Mouse (Mus musculus): Measurements from ENCODE around the gene Spon2. TPM values are rescaled to one million over a fixed set of nuclear protein-coding genes. Genes with fewer than 3 reads are reported as not detected.
A peak's percentile ranks its signal among the peaks of the same experiment; 100 is the strongest.

Gene Spon2
- polyA plus RNA-seq (2016; fragmentation: Nextera tagmentation; extraction: Ambion mirVana), result 16.9 and 27.0 TPM in 2 replicates

DNA sequence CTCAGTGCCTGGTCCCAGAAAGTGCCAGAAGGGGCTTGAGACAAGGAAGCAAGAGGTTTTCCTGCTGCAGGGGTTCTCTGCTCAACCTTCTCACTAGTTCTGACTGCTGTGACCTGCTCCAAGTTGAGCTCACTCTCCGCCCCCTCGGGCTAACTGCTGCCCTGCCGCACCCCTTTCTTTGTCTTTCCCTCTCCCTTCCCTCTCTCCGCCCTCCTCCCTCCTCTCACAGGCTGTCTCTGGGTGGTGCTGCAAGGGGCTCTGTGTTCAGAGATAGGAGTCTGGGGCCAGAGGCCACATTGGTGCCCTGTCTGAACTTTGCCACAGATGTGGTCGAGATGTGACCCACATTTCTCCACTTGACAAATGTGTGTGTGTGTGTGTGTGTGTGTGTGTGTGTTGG, at the start of gene Spon2:
TSS of gene Spon2 (minus strand) at position 375 of the 400 bp plus-strand sequence.
- 20% methylated on average over 5 of the region's 5 CpGs for WGBS
- peak within 1 kb of the TSS; percentile 89 for H3K27ac ChIP-seq
- H3K4me1 ChIP-seq, result peaks cover 83% of the 10 kb centered on the region

DNA sequence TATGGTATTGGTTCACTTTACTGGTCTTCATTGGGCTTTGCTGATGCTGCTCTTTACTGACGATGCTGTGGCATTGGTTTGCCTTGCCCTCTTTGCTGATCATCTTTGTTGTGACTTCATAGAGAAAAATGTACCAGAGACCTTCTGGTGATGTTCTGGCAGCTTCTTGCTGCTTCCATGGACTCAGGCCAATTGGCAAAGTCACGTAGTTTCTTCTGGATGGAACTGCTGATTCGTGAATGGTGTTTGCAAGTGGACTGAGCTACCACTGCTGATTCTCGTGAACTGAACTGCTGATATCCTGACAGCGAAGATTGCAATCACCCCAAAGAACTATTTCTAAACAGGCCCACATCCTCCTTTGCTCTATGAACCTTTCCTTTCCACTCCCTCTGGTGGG, 36.2 kb upstream of the Spon2 start:
- no peak overlapping the region for H3K4me3 ChIP-seq
- WGBS, result 91% methylated on average over 5 of the region's 5 CpGs
- H3K36me3 ChIP-seq, result peaks cover 100% of the 10 kb centered on the region
- DNase-seq (ENCODE audit: low spot score), result no peak
- H3K9me3 ChIP-seq, result no peaks in the 10 kb centered on the region
- no peaks in the 10 kb centered on the region for H3K27me3 ChIP-seq (ENCODE audit: insufficient read depth, poor library complexity, severe bottlenecking)
- no peak overlapping the region for H3K27ac ChIP-seq
- no peaks in the 10 kb centered on the region for H3K4me1 ChIP-seq

More for the DNA sequence above, at the start of gene Spon2:
- Histone ChIP-seq H3K36me3 (no peaks in the 10 kb centered on the region), H3K9me3 (no peaks in the 10 kb centered on the region), H3K27me3 (ENCODE audit: insufficient read depth, poor library complexity, severe bottlenecking) (no peaks in the 10 kb centered on the region), H3K4me3 (peak within 1 kb of the TSS; percentile 36)
- peak; percentile 90 for DNase-seq (ENCODE audit: low spot score)

DNA sequence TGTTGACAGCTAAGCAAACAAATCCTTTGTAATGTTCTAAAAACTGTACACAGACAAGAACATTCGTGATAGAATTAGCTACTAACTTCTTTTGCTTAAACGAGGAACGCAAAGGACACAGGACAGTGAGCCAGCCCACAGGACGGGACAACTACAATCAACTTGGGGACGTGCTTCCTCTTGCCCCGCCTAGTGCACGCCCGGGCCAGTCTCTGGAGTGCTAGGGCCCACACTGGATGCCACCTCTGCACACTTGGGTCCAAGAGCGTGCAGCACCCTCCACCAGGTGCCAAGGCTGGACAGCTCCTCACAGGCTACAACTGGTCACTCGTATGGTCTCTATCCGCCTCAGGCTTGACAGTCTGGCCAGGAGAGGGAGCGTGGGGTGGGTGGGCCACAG, 29.9 kb upstream of the Spon2 start:
- no peak overlapping the region for H3K27ac ChIP-seq
- H3K9me3 ChIP-seq, result no peaks in the 10 kb centered on the region
- peaks cover 93% of the 10 kb centered on the region for H3K36me3 ChIP-seq
- H3K27me3 ChIP-seq (ENCODE audit: insufficient read depth, poor library complexity, severe bottlenecking), result no peaks in the 10 kb centered on the region
- 84% methylated on average over 12 of the region's 12 CpGs for WGBS
- no peaks in the 10 kb centered on the region for H3K4me1 ChIP-seq
- no peak overlapping the region for H3K4me3 ChIP-seq
- DNase-seq (ENCODE audit: low spot score), result no peak

DNA sequence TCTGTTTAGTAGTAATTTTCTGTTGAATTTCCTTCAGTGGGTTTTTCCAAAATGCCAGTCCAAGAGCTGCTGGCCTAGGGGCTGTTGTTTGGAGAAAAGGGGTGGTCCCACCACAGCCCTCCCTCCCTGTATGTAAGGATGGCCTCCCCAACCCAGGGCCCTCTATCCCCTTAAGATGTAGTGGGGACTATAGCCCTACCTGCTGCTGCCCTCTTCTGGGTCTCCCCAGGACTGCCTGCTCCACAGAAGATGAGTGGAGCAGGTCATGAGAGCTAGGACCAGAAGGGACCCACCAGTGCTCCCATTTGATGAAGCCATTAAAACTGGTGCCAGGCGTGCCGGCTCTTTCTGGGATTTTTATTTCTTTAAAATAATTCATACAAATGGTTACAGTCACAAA, 29.1 kb upstream of the Spon2 start:
- H3K27me3 ChIP-seq (ENCODE audit: insufficient read depth, poor library complexity, severe bottlenecking), result no peaks in the 10 kb centered on the region
- H3K9me3 ChIP-seq, result no peaks in the 10 kb centered on the region
- H3K36me3 ChIP-seq, result peaks cover 93% of the 10 kb centered on the region
- DNase-seq (ENCODE audit: low spot score), result no peak
- no peak overlapping the region for H3K4me3 ChIP-seq
- no peaks in the 10 kb centered on the region for H3K4me1 ChIP-seq
- 88% methylated on average over 2 of the region's 2 CpGs for WGBS
- no peak overlapping the region for H3K27ac ChIP-seq

DNA sequence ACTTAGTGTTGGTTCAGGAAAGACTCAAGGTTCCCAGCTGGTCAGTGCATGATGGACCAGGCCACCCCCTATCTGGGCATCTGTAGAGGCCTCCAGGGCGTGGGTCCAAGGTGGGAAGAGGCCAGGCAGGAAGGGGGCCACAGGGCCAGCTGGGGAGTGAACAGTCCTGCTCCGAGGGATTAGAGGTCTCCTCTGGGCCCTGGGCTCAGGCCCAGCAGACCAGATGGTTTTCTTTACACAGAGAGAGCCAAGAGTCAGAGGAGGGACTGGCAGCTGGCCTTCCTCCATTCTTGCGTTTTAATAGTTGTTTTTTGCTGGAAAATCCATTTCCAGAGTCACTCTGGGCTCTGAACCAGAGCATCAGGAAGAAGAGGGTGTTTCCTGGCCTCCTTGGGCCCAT, 27.4 kb upstream of the Spon2 start:
- no peak for DNase-seq (ENCODE audit: low spot score)
- Histone ChIP-seq H3K4me1 (peaks cover 5% of the 10 kb centered on the region), H3K27ac (no peak overlapping the region), H3K4me3 (no peak overlapping the region), H3K36me3 (peaks cover 89% of the 10 kb centered on the region), H3K9me3 (no peaks in the 10 kb centered on the region), H3K27me3 (ENCODE audit: insufficient read depth, poor library complexity, severe bottlenecking) (no peaks in the 10 kb centered on the region)
- WGBS, result 77% methylated on average over 3 of the region's 3 CpGs

DNA sequence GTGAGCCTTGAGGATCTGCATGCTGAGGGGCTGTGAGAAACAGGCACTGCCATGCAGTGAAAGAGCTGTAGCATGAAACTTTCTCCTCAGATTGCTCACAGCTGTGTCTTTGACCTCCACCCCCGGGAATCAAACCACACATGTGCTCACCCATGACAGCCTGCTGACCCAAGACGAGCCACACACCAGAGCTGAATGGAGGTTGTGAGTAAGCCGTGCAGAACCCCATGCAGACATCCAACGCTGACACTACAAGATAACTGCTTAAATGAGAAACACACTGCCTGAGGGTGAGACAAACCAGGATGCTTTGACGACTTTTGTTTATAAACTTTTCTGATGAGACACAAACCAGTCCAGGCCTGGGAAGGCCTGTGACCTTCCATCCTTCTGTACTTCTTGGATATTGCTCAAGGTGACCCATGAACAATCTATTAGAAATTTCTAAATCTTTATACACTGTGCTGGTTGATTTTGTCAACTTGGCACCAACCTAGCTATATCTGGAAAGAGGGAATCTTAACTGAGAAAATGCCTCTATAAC, 26.2 kb upstream of the Spon2 start:
- WGBS, result 63% methylated on average over 5 of the region's 5 CpGs
- peaks cover 17% of the 10 kb centered on the region for H3K4me1 ChIP-seq
- no peak for DNase-seq (ENCODE audit: low spot score)
- H3K27ac ChIP-seq, result no peak overlapping the region
- no peaks in the 10 kb centered on the region for H3K9me3 ChIP-seq
- H3K4me3 ChIP-seq, result no peak overlapping the region
- peaks cover 76% of the 10 kb centered on the region for H3K36me3 ChIP-seq
- H3K27me3 ChIP-seq (ENCODE audit: insufficient read depth, poor library complexity, severe bottlenecking), result no peaks in the 10 kb centered on the region

DNA sequence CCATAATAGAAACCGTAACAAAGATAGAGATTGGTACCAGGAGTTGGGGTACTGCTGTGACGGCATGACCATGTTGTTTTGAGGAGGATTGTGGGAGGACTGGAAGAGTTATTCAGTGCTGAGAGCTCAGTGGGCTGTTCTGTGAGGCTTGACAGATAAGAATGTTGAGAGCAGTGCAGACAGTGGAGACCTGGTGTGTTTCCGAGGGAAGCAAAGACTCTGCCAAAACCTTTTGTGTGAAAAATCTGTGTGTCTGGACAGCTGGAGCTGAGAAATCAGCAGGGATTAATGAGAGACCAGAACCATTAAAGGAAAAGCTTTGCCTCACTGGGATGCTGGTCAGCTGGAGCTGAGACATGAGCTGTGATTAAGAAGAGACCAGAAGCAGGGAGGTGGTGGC, 21.7 kb upstream of the Spon2 start:
- WGBS, result 34% methylated on average over 3 of the region's 3 CpGs

DNA sequence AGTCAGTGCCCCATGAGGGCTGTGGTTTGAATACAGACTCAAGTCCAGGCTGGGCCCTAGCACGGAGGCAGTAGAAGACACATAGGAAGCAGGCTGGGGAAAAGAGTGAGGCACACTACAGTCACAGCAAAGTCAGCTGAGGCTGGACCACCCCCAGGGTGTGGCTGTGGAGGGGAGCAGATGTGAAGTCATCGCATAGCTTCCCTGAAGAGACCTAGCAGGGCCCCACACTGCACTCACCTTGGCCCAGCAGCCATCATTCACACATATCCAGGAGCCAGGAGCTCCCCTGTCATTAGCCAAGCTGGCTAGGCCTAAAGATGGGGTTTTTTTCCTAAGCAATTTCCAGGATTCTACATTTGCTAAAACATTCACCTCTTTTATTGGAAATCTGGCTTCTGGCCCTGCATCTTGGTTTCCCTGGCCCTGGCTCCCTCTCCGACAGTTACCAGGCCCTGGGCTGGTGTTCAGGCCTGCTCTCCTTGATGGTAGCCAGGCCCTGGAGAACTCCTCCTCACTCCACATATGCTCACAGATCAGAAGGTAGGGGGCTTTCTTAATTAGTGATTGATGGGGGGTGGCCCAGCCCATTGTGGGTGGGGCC, 21.0 kb upstream of the Spon2 start:
- H3K4me3 ChIP-seq, result no peak overlapping the region
- DNase-seq (ENCODE audit: low spot score), result no peak
- no peaks in the 10 kb centered on the region for H3K9me3 ChIP-seq
- H3K36me3 ChIP-seq, result peaks cover 31% of the 10 kb centered on the region
- 66% methylated on average over 3 of the region's 3 CpGs for WGBS
- peak overlapping the region; percentile 73 for H3K27ac ChIP-seq
- H3K27me3 ChIP-seq (ENCODE audit: insufficient read depth, poor library complexity, severe bottlenecking), result no peaks in the 10 kb centered on the region
- H3K4me1 ChIP-seq, result peaks cover 51% of the 10 kb centered on the region

More for the DNA sequence above, 21.7 kb upstream of the Spon2 start:
- H3K27ac ChIP-seq, result peak overlapping the region; percentile 73; the same call in 1 of the 2 replicates
- no peaks in the 10 kb centered on the region for H3K9me3 ChIP-seq
- H3K4me1 ChIP-seq, result peaks cover 44% of the 10 kb centered on the region
- no peak for DNase-seq (ENCODE audit: low spot score)
- H3K4me3 ChIP-seq, result no peak overlapping the region
- H3K36me3 ChIP-seq, result peaks cover 35% of the 10 kb centered on the region
- no peaks in the 10 kb centered on the region for H3K27me3 ChIP-seq (ENCODE audit: insufficient read depth, poor library complexity, severe bottlenecking)

DNA sequence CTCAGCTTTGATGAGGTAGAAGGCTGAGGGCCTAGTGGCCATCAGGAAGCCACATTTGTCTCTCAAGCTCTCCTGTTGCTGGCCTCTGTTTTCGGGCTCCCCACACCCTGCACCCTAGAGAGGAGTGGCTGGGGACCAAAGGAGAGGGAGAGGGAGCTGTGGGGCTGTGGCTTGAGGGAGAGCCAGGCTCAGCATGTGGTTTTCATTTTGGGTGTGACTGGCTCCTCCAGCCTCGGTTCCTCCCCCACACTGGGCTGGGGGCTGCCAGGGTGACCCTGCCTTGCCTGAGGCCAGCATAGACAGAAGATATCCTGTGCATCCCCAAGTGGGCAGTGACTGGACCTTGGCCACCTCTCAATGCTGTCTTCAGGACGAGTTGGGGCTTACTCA, 20.0 kb upstream of the Spon2 start:
- no peaks in the 10 kb centered on the region for H3K9me3 ChIP-seq
- 63% methylated on average over 3 of the region's 3 CpGs for WGBS
- H3K27me3 ChIP-seq (ENCODE audit: insufficient read depth, poor library complexity, severe bottlenecking), result no peaks in the 10 kb centered on the region
- H3K27ac ChIP-seq, result peak overlapping the region; percentile 47
- no peak overlapping the region for H3K4me3 ChIP-seq
- no peak for DNase-seq (ENCODE audit: low spot score)
- peaks cover 21% of the 10 kb centered on the region for H3K36me3 ChIP-seq
- peaks cover 60% of the 10 kb centered on the region for H3K4me1 ChIP-seq

DNA sequence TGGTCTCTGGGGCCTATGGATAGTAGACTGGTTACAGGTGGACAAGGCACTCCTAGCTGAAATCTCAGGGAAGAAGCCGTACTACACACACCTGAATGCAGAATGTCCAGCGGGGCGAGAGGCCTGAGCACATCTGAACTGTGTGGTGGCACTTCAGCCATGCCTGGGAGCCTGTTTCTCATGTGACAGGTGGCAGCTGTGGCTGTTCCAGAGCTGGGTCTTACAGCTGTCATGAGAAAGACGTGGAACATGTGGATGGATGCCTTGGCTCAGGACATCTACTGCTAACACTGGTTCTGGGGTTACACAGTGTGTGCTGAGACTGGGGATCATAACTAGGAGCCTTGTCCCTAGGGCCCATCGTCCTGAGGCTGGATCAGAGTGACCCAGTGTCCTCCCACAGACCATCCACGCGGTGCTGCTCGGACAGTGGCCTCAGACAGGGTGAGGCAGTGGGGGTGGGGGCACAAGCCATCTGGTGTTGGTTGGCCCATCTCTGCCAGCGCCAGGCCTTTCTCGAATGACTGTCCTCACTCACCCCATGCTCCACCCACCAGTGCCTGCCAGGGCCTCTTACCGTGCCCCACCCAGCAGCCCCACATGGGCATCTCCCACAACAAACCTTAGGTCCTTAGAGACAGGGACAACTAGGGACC, 19.5 kb upstream of the Spon2 start:
- Histone ChIP-seq H3K36me3 (peaks cover 16% of the 10 kb centered on the region), H3K27me3 (ENCODE audit: insufficient read depth, poor library complexity, severe bottlenecking) (no peaks in the 10 kb centered on the region), H3K27ac (peak overlapping the region; percentile 47), H3K9me3 (no peaks in the 10 kb centered on the region), H3K4me1 (peaks cover 65% of the 10 kb centered on the region), H3K4me3 (no peak overlapping the region)
- DNase-seq (ENCODE audit: low spot score), result no peak
- 88% methylated on average over 11 of the region's 11 CpGs for whole genome bisulfite sequencing

DNA sequence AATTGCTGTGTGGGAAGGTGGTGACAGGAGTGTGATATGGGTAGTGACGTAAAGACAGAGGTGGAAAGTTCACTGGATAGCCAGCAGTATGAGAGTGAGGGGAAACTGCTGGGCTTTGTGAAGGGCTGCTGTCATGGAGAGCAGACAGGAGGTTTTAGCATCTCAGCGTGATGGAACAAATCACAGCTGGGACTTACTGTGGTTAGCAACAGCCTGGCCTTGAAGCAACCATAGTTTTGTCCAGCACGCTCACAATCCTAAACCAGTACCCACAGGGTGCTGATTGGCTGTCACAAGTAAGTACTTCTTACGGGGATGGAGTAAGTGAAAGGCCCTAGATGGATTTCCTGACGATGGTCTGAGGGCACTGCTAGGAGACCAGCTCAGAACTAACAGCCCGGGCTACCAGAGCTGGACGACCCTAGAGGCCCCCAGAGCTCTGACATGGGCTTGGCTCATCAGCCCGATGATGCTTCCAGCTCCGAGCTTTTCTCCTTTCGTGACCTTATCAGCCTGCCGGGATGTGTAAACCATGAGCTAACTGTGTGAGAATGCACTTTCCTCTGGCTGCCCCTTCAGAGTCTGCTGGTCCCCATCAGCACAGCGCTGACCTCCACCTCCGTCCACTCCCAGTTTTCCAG, 16.3 kb upstream of the Spon2 start:
- peak; percentile 90 for DNase-seq (ENCODE audit: low spot score)
- no peaks in the 10 kb centered on the region for H3K9me3 ChIP-seq
- H3K4me3 ChIP-seq, result peak overlapping the region; percentile 44
- H3K27ac ChIP-seq, result peak overlapping the region; percentile 85
- no peaks in the 10 kb centered on the region for H3K36me3 ChIP-seq
- H3K27me3 ChIP-seq (ENCODE audit: insufficient read depth, poor library complexity, severe bottlenecking), result no peaks in the 10 kb centered on the region
- WGBS, result 13% methylated on average over 13 of the region's 13 CpGs
- H3K4me1 ChIP-seq, result peaks cover 60% of the 10 kb centered on the region

DNA sequence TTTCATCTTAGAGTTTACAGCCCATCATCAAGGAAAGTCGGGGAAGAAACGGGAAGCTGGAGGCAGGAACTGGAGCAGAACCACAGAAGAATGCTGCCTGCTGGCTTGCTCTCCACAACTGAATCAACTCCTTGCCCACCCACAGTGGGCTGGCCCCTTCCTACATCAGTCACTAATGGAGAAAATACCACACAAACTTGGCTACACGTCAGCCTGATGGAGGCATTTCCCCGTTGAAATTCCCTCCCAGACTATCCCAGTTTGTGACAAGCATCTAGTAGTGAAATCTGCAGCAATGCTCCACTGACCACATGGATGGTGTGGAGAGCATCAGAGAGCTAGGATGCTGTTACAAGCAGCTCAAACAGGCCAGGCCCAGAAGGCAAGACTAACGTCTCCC, 14.5 kb upstream of the Spon2 start:
- Histone ChIP-seq H3K27ac (peak overlapping the region; percentile 67; the same call in 1 of the 2 replicates), H3K9me3 (no peaks in the 10 kb centered on the region), H3K4me3 (no peak overlapping the region), H3K27me3 (ENCODE audit: insufficient read depth, poor library complexity, severe bottlenecking) (no peaks in the 10 kb centered on the region), H3K36me3 (no peaks in the 10 kb centered on the region), H3K4me1 (peaks cover 56% of the 10 kb centered on the region)
- WGBS, result 77% methylated on average over 5 of the region's 5 CpGs
- no peak for DNase-seq (ENCODE audit: low spot score)

DNA sequence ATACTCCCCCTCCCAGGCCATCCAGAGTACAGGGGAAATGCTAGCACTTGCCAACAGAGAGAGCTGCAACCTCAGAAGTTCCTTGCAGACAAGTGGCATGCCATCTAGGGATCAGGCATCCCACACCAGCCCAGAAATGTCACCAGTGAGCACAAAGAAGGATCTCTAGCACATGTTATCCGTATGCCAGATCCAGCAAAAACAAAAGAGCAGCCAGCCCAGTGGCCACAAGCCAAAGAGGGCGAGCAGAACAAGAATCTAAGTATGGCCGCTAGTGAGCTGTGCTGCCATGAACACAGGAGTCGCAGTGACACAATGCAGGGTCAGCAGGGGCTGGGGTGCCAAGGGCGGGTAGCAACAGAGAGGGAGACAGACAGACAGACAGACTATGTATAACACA, 12.0 kb upstream of the Spon2 start:
- Histone ChIP-seq H3K27ac (peak overlapping the region; percentile 68; the same call in 1 of the 2 replicates), H3K9me3 (no peaks in the 10 kb centered on the region), H3K27me3 (ENCODE audit: insufficient read depth, poor library complexity, severe bottlenecking) (no peaks in the 10 kb centered on the region), H3K4me1 (peaks cover 56% of the 10 kb centered on the region), H3K36me3 (no peaks in the 10 kb centered on the region), H3K4me3 (no peak overlapping the region)
- DNase-seq (ENCODE audit: low spot score), result no peak
- 51% methylated on average over 5 of the region's 5 CpGs for WGBS
